Mouse (Mus musculus) kidney, adult 2 months (tissue): ENCODE data around the gene Tsfm.

Experiments
- CTCF ChIP-seq: fragments of 200-500 bp; conservative IDR thresholded peaks from 2 replicates; pipeline ENCODE4 v1.5.1; 2011; ENCODE audit warnings: low read depth, mild to moderate bottlenecking, control low read depth, low read length, moderate library complexity, mixed read lengths; ENCODE audit not compliant: insufficient read depth, insufficient read length
- POLR2A ChIP-seq: fragments of 200-500 bp; IDR thresholded peaks from one replicate; pipeline ENCODE4 v1.6.1; 2011; ENCODE audit warnings: low read depth, low read length, control low read depth

- no peak for TF ChIP-seq CTCF
- TF ChIP-seq POLR2A = no peak
These were observed 68.9 kb downstream of the Tsfm start for GRCm38 (mm10) chr10:126961757-126962156.
